Comparison of ENCODE assay signal across 18 mouse cellular contexts in the genomic region with DNA sequence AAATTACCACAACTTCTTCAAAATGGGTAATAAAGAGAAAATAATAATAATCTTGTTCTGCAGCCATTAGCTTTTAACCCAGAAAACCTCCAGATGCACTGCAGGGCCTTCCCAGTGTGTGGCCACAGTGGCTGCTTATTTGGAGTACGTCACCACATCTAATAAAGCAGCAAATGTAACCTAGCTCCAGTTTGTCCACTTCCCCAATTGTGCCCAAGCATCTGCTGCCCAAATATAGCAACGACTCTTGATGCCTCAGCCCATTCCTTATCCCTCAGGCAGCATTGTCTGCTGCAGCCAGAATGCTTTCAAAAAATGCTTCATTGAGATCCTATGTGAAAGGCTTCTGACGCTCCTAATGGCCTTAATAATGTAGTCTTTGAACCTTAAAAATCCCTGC. TPM values are rescaled to one million over a fixed set of nuclear protein-coding genes. Genes with fewer than 3 reads are reported as not detected.
DNase-seq lines count a peak whose midpoint lies in the region; ATAC-seq lines count a peak whose summit lies in the region.
"Had no signal": no experiment of that assay in that cellular context is flagged by ENCODE, and none has a peak within 500 bp of the region (broad histone marks: within the 10 kb centered on the region; RNA-seq: fewer than 3 reads in every experiment).

No protein-coding gene starts in this region.

- peaks cover 38% of the 10 kb centered on the region for H3K36me3 ChIP-seq in heart, embryonic 15.5 days
- H3K36me3 ChIP-seq in liver, embryonic 13.5 days: peaks cover 87% of the 10 kb centered on the region
- H3K36me3 ChIP-seq in liver, embryonic 12.5 days: peaks cover 96% of the 10 kb centered on the region
- peaks cover 4% of the 10 kb centered on the region for H3K36me3 ChIP-seq in forebrain, embryonic 12.5 days (replicated peaks)
- H3K36me3 ChIP-seq: forebrain, embryonic 15.5 days had no signal

- H3K27me3 ChIP-seq in heart, embryonic 15.5 days: no peaks in the 10 kb centered on the region
- H3K27me3 ChIP-seq in liver, embryonic 13.5 days: no peaks in the 10 kb centered on the region
- no peaks in the 10 kb centered on the region for H3K27me3 ChIP-seq in liver, embryonic 12.5 days (replicated peaks)
- no peaks in the 10 kb centered on the region for H3K27me3 ChIP-seq in forebrain, embryonic 12.5 days
- H3K27me3 ChIP-seq: forebrain, embryonic 15.5 days; hindbrain, embryonic 15.5 days; midbrain, embryonic 12.5 days had no signal

- DNase-seq in heart, adult 8-10 months (ENCODE audit: low spot score): no peak
- no peak for DNase-seq in liver, embryonic 13.5 days
- DNase-seq in brain, adult 2 months (ENCODE audit: low read depth, low spot score): peak; percentile 43
- DNase-seq in cerebellum, postnatal 4 days (ENCODE audit: low spot score in 2 of 2): no peak
- DNase-seq: adrenal gland, postnatal 36 days; cerebellum, adult 11 months; gastrocnemius, postnatal 36 days; kidney, postnatal 10 days; layer of hippocampus, postnatal 36 days; right cerebral cortex, postnatal 4 days; thymus, postnatal 25 days had no signal

- H3K4me3 ChIP-seq in heart, embryonic 15.5 days: no peak overlapping the region
- H3K4me3 ChIP-seq in liver, embryonic 13.5 days (replicated peaks): no peak overlapping the region
- H3K4me3 ChIP-seq in liver, embryonic 12.5 days: no peak overlapping the region
- no peak overlapping the region for H3K4me3 ChIP-seq in forebrain, embryonic 12.5 days (replicated peaks)
- H3K4me3 ChIP-seq: forebrain, embryonic 15.5 days; hindbrain, embryonic 15.5 days; midbrain, embryonic 12.5 days had no signal

- H3K9me3 ChIP-seq in heart, embryonic 15.5 days (replicated peaks): no peaks in the 10 kb centered on the region
- no peaks in the 10 kb centered on the region; the same call in 1 of the 2 replicates for H3K9me3 ChIP-seq in liver, embryonic 13.5 days (replicated peaks)
- H3K9me3 ChIP-seq in liver, embryonic 12.5 days (replicated peaks): 0 out of 2 replicates have a peak, but pooled peaks cover 6% of the 10 kb centered on the region
- H3K9me3 ChIP-seq in forebrain, embryonic 12.5 days: peaks cover 7% of the 10 kb centered on the region; the same call in 1 of the 2 replicates
- H3K9me3 ChIP-seq: hindbrain, embryonic 15.5 days had no signal

- peak overlapping the region; percentile 48 for H3K27ac ChIP-seq in heart, embryonic 15.5 days
- 0 out of 2 replicates have a peak overlapping the region, but pooled peaks have one; percentile 11 for H3K27ac ChIP-seq in liver, embryonic 13.5 days
- H3K27ac ChIP-seq in liver, embryonic 12.5 days: no peak overlapping the region
- H3K27ac ChIP-seq in forebrain, embryonic 12.5 days: no peak overlapping the region
- H3K27ac ChIP-seq: forebrain, embryonic 15.5 days; hindbrain, embryonic 15.5 days; midbrain, embryonic 12.5 days had no signal

- WGBS in heart, embryonic 15.5 days: 49% methylated on average over 3 of the region's 3 CpGs
- WGBS in liver, embryonic 13.5 days (ENCODE audit: insufficient replicate concordance): 69% methylated on average over 3 of the region's 3 CpGs
- WGBS in liver, embryonic 12.5 days (ENCODE audit: insufficient replicate concordance): 67% methylated on average over 3 of the region's 3 CpGs
- 47% methylated on average over 3 of the region's 3 CpGs for WGBS in forebrain, embryonic 12.5 days

- no peak overlapping the region for H3K4me2 ChIP-seq in heart, embryonic 15.5 days
- no peak overlapping the region for H3K4me2 ChIP-seq in liver, embryonic 13.5 days
- H3K4me2 ChIP-seq in liver, embryonic 12.5 days: no peak overlapping the region
- no peak overlapping the region for H3K4me2 ChIP-seq in forebrain, embryonic 12.5 days
- H3K4me2 ChIP-seq: forebrain, embryonic 15.5 days; hindbrain, embryonic 15.5 days; midbrain, embryonic 12.5 days had no signal

- H3K9ac ChIP-seq in heart, embryonic 15.5 days: no peak overlapping the region
- no peak overlapping the region for H3K9ac ChIP-seq in liver, embryonic 13.5 days
- no peak overlapping the region for H3K9ac ChIP-seq in liver, embryonic 12.5 days
- H3K9ac ChIP-seq in forebrain, embryonic 12.5 days: no peak overlapping the region
- H3K9ac ChIP-seq: forebrain, embryonic 15.5 days; hindbrain, embryonic 15.5 days; midbrain, embryonic 12.5 days had no signal

- ATAC-seq in heart, embryonic 15.5 days (replicated peaks; ENCODE audit: insufficient number of reproducible peaks, insufficient read depth, low FRiP score, low read depth): peak; percentile 35; the same call in 1 of the 2 replicates
- no peak for ATAC-seq in liver, embryonic 13.5 days (ENCODE audit: low read depth)
- no peak for ATAC-seq in liver, embryonic 12.5 days
- ATAC-seq in monocyte, adult 5-6 weeks (replicated peaks; ENCODE audit: insufficient number of reproducible peaks, low FRiP score, low TSS enrichment, poor library complexity, severe bottlenecking): 0 out of 2 replicates have a peak, but pooled peaks have one; percentile 62
- ATAC-seq in forebrain, embryonic 12.5 days (ENCODE audit: low FRiP score): no peak
- ATAC-seq: forebrain, embryonic 15.5 days had no signal

- H3K4me1 ChIP-seq in heart, embryonic 15.5 days (replicated peaks): peaks cover 15% of the 10 kb centered on the region
- peaks cover 32% of the 10 kb centered on the region for H3K4me1 ChIP-seq in liver, embryonic 13.5 days (replicated peaks)
- peaks cover 32% of the 10 kb centered on the region for H3K4me1 ChIP-seq in liver, embryonic 12.5 days
- no peaks in the 10 kb centered on the region for H3K4me1 ChIP-seq in forebrain, embryonic 12.5 days
- H3K4me1 ChIP-seq: forebrain, embryonic 15.5 days; hindbrain, embryonic 15.5 days; midbrain, embryonic 12.5 days had no signal

RNA-seq across cellular contexts. Expression of a gene that starts 49.2 kb away (rescaled TPM):
- polyA plus RNA-seq in heart, embryonic 15.5 days (2015; fragmentation: Nextera tagmentation; extraction: Ambion mirVana): 16.5 and 17.5 TPM in 2 replicates
- total RNA-seq in heart, adult 8-10 months (2022): 10 to 100 TPM; 38.1 to 49.1 (median 44.8) TPM
- 43.5 and 47.6 TPM in 2 replicates for polyA plus RNA-seq in liver, embryonic 13.5 days (2015; fragmentation: Nextera tagmentation; extraction: Ambion mirVana)
- polyA plus RNA-seq in liver, embryonic 12.5 days (2016; fragmentation: Nextera tagmentation; extraction: Ambion mirVana): 60.1 TPM in 2 replicates
- 43.7 to 77.1 TPM (median 49.8 TPM) in 3 replicates for total RNA-seq in monocyte, adult 5-6 weeks (2017)
- polyA plus RNA-seq in forebrain, embryonic 12.5 days (2016; fragmentation: Nextera tagmentation; extraction: Ambion mirVana): 4.9 and 9.0 TPM in 2 replicates

Comparison
In these comparisons a context has a peak if more than half of its experiments do, and no peak if none do; other contexts are left out.
1. H3K27ac ChIP-seq: peak in heart, embryonic 15.5 days (single experiment) and liver, embryonic 13.5 days (single experiment); none in liver, embryonic 12.5 days (single experiment) and forebrain, embryonic 12.5 days (single experiment).
2. ATAC-seq: peak in heart, embryonic 15.5 days (single experiment) and monocyte, adult 5-6 weeks (single experiment); none in liver, embryonic 13.5 days (single experiment), liver, embryonic 12.5 days (single experiment) and forebrain, embryonic 12.5 days (single experiment).